Mouse (Mus musculus): ENCODE measurements around the gene Heatr4. TPM values are rescaled to one million over a fixed set of nuclear protein-coding genes. Genes with fewer than 3 reads are reported as not detected.
"Not testable (repeated sequence)": the region's sequence is repeated elsewhere in the genome, so short reads cannot be mapped to it uniquely, and the experiment has no call there.

Gene Heatr4
- not detected in 2 replicates for polyA plus RNA-seq (2012; rRNA removed)

GRCm38 (mm10) chr12:83984752-83985151 is at the start of gene Heatr4:
TSS of gene Heatr4 (minus strand) at chr12:83984852.
- H3K4me1 ChIP-seq (ENCODE audit: control insufficient read depth, insufficient read depth, insufficient read length) = peaks cover 4% of the 10 kb centered on the region; the same call in 1 of the 2 replicates
- TF ChIP-seq CTCF (IDR thresholded peaks at IDR 0.05; ENCODE audit: extremely low read depth, insufficient read depth, insufficient read length, insufficient replicate concordance) (no peak), POLR2A (IDR thresholded peaks at IDR 0.05; ENCODE audit: low read depth, low read length) (no peak)

GRCm38 (mm10) chr12:84034108-84034507 is 49.5 kb upstream of the Heatr4 start:
- Histone ChIP-seq H3K36me3 (ENCODE audit: control insufficient read depth, insufficient read depth, low read length) (no peaks in the 10 kb centered on the region), H3K27me3 (ENCODE audit: control insufficient read depth, insufficient read depth, low read length) (no peaks in the 10 kb centered on the region), H3K4me3 (ENCODE audit: extremely low read depth, insufficient read depth, insufficient read length) (no peak overlapping the region), H3K27ac (ENCODE audit: insufficient read depth, low read length) (no peak overlapping the region), H3K4me1 (ENCODE audit: control insufficient read depth, insufficient read depth, insufficient read length) (no peaks in the 10 kb centered on the region; the same call in 1 of the 2 replicates)
- DNase-seq (ENCODE audit: low read depth in 1 of 2, low spot score in 2 of 2) = no peak
- WGBS = 12% methylated on average over 4 of the region's 4 CpGs
- no peak for TF ChIP-seq POLR2A (IDR thresholded peaks at IDR 0.05; ENCODE audit: low read depth, low read length)
- TF ChIP-seq CTCF (IDR thresholded peaks at IDR 0.05; ENCODE audit: extremely low read depth, insufficient read depth, insufficient read length, insufficient replicate concordance) = no peak

More at GRCm38 (mm10) chr12:83984752-83985151, at the start of gene Heatr4:
- Histone ChIP-seq H3K27me3 (ENCODE audit: control insufficient read depth, insufficient read depth, low read length) (no peaks in the 10 kb centered on the region), H3K36me3 (ENCODE audit: control insufficient read depth, insufficient read depth, low read length) (no peaks in the 10 kb centered on the region), H3K27ac (ENCODE audit: insufficient read depth, low read length) (no peak within 1 kb of the TSS), H3K4me3 (ENCODE audit: extremely low read depth, insufficient read depth, insufficient read length) (no peak within 1 kb of the TSS)
- 92% methylated on average over 4 of the region's 4 CpGs for WGBS
- no peak for DNase-seq (ENCODE audit: low read depth in 1 of 2, low spot score in 2 of 2)

- 63% methylated on average over 2 of the region's 2 CpGs for WGBS
- not testable (repeated sequence) for DNase-seq (ENCODE audit: low read depth in 1 of 2, low spot score in 2 of 2)
Measured at GRCm38 (mm10) chr12:84033302-84033701, 48.6 kb upstream of the Heatr4 start.

GRCm38 (mm10) chr12:84032854-84033253 is 48.2 kb upstream of the Heatr4 start:
- no peak overlapping the region for H3K27ac ChIP-seq (ENCODE audit: insufficient read depth, low read length)
- no peaks in the 10 kb centered on the region for H3K27me3 ChIP-seq (ENCODE audit: control insufficient read depth, insufficient read depth, low read length)
- no peak overlapping the region for H3K4me3 ChIP-seq (ENCODE audit: extremely low read depth, insufficient read depth, insufficient read length)
- H3K4me1 ChIP-seq (ENCODE audit: control insufficient read depth, insufficient read depth, insufficient read length) = no peaks in the 10 kb centered on the region
- H3K36me3 ChIP-seq (ENCODE audit: control insufficient read depth, insufficient read depth, low read length) = no peaks in the 10 kb centered on the region
- TF ChIP-seq POLR2A (IDR thresholded peaks at IDR 0.05; ENCODE audit: low read depth, low read length) = no peak
- TF ChIP-seq CTCF (IDR thresholded peaks at IDR 0.05; ENCODE audit: extremely low read depth, insufficient read depth, insufficient read length, insufficient replicate concordance) = no peak
- WGBS = 93% methylated on average over 4 of the region's 4 CpGs
- no peak for DNase-seq (ENCODE audit: low read depth in 1 of 2, low spot score in 2 of 2)

More at GRCm38 (mm10) chr12:84033302-84033701, 48.6 kb upstream of the Heatr4 start:
- H3K27me3 ChIP-seq (ENCODE audit: control insufficient read depth, insufficient read depth, low read length); H3K36me3 ChIP-seq (ENCODE audit: control insufficient read depth, insufficient read depth, low read length); H3K4me1 ChIP-seq (ENCODE audit: control insufficient read depth, insufficient read depth, insufficient read length); H3K27ac ChIP-seq (ENCODE audit: insufficient read depth, low read length); H3K4me3 ChIP-seq (ENCODE audit: extremely low read depth, insufficient read depth, insufficient read length): not testable (repeated sequence)

- WGBS = 45% methylated on average over 4 of the region's 4 CpGs
- H3K27ac ChIP-seq (ENCODE audit: insufficient read depth, low read length) = no peak overlapping the region
- TF ChIP-seq CTCF (IDR thresholded peaks at IDR 0.05; ENCODE audit: extremely low read depth, insufficient read depth, insufficient read length, insufficient replicate concordance) (peak; percentile 74; the same call in 1 of the 2 replicates), POLR2A (IDR thresholded peaks at IDR 0.05; ENCODE audit: low read depth, low read length) (no peak)
Measured at GRCm38 (mm10) chr12:84030659-84031332, 46.1 kb upstream of the Heatr4 start.

GRCm38 (mm10) chr12:84029043-84029442 is 44.4 kb upstream of the Heatr4 start:
- H3K27ac ChIP-seq (ENCODE audit: insufficient read depth, low read length); H3K4me3 ChIP-seq (ENCODE audit: extremely low read depth, insufficient read depth, insufficient read length); DNase-seq (ENCODE audit: low read depth in 1 of 2, low spot score in 2 of 2); H3K4me1 ChIP-seq (ENCODE audit: control insufficient read depth, insufficient read depth, insufficient read length); H3K36me3 ChIP-seq (ENCODE audit: control insufficient read depth, insufficient read depth, low read length); H3K27me3 ChIP-seq (ENCODE audit: control insufficient read depth, insufficient read depth, low read length): not testable (repeated sequence)
- WGBS = 93% methylated on average over 1 of the region's 1 CpGs

More at GRCm38 (mm10) chr12:84030659-84031332, 46.1 kb upstream of the Heatr4 start:
- Histone ChIP-seq H3K4me3 (ENCODE audit: extremely low read depth, insufficient read depth, insufficient read length) (no peak overlapping the region), H3K27me3 (ENCODE audit: control insufficient read depth, insufficient read depth, low read length) (no peaks in the 10 kb centered on the region), H3K4me1 (ENCODE audit: control insufficient read depth, insufficient read depth, insufficient read length) (no peaks in the 10 kb centered on the region), H3K36me3 (ENCODE audit: control insufficient read depth, insufficient read depth, low read length) (no peaks in the 10 kb centered on the region)
- peak; percentile 52 to 68 for DNase-seq (ENCODE audit: low read depth in 1 of 2, low spot score in 2 of 2)

- H3K36me3 ChIP-seq (ENCODE audit: control insufficient read depth, insufficient read depth, low read length) = not testable (repeated sequence)
- 81% methylated on average over 3 of the region's 3 CpGs for WGBS
Measured at GRCm38 (mm10) chr12:84028328-84028727, 43.7 kb upstream of the Heatr4 start.

More at GRCm38 (mm10) chr12:84028328-84028727, 43.7 kb upstream of the Heatr4 start:
- H3K4me3 ChIP-seq (ENCODE audit: extremely low read depth, insufficient read depth, insufficient read length); H3K27ac ChIP-seq (ENCODE audit: insufficient read depth, low read length); DNase-seq (ENCODE audit: low read depth in 1 of 2, low spot score in 2 of 2); H3K27me3 ChIP-seq (ENCODE audit: control insufficient read depth, insufficient read depth, low read length); H3K4me1 ChIP-seq (ENCODE audit: control insufficient read depth, insufficient read depth, insufficient read length): not testable (repeated sequence)
